Mouse (Mus musculus): ENCODE measurements around the gene Nrp2.

Gene Nrp2

DNA sequence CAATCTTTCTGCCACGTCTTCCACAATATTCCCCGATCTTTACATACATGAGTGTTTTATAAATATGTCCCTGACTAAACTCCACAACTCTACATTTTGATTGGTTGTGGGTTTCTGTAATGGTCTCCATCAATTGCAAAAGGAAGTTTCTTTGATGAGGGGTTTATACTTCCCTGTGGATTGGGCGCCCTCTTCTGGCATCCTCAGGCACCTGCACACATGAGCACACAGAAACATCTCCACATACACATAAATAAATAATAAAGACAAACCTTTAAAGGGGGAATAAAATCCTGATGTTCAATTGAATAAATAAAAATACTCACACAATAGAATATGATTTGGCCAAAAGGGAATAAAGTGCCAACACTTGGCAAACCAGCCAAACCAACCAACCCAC is 117.1 kb downstream of the Nrp2 start:
- peak; percentile 6 for DNase-seq (ENCODE audit: low read depth)

GRCm38 (mm10) chr1:62821509-62822398 is 118.7 kb downstream of the Nrp2 start:
- no peak for DNase-seq (ENCODE audit: low read depth)

- no peak for DNase-seq (ENCODE audit: low read depth)
These were observed 120.6 kb downstream of the Nrp2 start for GRCm38 (mm10) chr1:62823549-62824195.

- DNase-seq (ENCODE audit: low read depth): no peak
These were observed 123.0 kb downstream of the Nrp2 start for GRCm38 (mm10) chr1:62825822-62826765.

DNA sequence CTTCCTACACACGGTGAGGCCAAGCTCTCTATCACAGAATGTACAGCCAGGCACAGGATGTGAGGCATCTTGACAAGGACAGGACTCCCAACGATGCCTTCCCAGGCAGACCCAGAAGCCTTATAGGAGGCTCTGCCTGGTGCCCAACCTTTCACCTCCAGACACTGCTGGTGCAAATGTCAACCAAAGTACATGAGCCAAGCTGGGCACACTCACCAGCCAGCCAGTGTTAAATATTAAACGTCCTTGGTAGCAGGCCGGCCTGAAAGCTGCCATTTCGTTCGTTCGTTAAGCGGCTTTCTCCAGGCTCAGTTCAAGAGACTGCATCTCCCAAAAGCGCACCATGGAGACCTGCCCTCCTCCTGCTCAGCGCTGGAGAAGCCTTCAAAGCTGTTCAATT is 124.2 kb downstream of the Nrp2 start:
- DNase-seq (ENCODE audit: low read depth): no peak

DNA sequence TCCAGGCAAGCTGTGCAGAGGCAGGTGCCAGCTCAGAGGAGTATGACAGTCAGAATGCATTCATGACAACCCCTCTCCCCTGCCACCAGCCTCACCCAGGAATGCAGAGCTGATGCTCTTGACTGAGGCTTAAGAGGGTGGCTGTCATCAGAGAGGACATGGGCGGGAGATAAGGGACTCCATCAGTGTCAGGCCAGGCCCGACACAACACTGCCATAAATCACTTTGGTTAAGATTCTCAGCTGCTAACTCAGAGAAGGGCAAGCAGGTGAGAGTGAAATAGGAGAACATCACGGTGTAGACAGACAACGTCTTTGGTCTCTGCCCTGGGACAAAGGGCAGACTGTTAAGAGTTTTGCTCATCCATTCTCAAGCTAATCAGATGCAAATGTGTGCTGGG is 125.1 kb downstream of the Nrp2 start:
- DNase-seq (ENCODE audit: low read depth): no peak

- DNase-seq (ENCODE audit: low read depth): peak; percentile 1
These were observed 126.8 kb downstream of the Nrp2 start for GRCm38 (mm10) chr1:62829690-62830417.

DNA sequence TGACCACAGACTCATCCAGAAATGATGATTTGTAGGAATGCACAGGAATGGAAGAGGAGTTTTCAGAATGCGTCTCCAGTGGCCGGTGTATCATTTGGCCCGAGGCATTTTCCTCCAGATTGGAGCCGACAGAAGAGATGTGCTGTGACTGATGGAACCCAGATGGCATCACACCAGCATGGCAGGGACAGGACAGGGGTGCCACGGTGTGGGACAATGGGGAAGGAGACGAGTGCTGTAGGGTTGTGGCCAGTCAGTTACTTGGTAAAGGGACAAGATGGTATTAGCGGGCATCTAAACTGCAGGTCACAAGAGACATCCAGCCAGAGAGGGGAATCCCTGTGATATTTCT is 127.3 kb downstream of the Nrp2 start:
- DNase-seq (ENCODE audit: low read depth): no peak

GRCm38 (mm10) chr1:62831725-62832455 is 128.8 kb downstream of the Nrp2 start:
- DNase-seq (ENCODE audit: low read depth): no peak

DNA sequence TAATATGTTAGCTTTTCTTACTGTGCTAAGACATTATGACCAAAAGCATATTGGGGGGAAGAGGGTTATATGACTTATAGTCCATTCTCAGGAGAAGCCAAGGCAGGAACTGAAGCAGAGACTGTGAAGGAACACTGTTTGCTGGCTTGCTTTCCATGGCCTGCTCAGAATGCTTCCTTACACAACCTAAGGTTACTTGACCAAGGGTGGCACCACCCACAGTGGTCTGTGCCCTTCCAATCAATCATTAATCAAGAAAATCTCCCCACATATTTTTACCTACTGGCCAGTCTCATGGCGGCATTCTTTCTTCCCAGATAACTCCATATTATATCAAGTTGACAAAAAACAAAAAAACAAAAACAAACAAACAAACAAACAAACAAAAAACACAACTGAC is 130.3 kb downstream of the Nrp2 start:
- DNase-seq (ENCODE audit: low read depth): no peak

DNA sequence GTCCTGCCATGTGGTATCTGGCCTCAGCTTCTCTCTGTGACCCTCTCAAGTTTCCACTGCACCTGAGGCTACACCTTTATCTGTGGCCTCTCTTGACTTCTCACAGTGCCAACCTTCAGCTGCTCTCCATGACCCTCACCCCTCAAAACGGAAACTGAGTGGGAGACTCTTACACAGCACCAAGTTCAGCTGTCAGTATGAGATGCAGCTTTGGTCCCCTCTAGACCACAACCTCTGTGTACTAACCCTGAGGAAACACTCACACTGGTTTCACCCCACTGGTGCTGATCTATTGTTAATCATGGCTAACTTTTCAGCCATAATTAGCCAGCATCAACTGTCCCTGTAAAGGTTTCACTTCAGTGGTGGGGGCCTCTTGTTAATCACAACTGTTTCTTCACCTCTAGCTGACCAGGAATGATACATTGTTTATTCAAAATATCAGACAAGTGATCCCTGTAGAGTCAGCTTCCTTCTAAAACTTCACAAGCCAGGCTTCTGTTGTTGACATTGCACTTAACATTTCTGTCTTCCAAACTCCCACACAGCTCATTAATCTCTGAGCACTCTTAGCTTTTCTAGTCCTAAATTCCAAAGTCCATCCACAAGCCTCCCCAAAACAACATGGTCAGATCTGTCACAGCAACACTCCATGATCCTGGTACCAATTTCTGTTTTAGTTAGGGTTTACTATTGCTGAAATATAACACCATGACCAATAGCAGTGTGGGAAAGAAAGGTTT is 131.5 kb downstream of the Nrp2 start:
- DNase-seq (ENCODE audit: low read depth): no peak

DNA sequence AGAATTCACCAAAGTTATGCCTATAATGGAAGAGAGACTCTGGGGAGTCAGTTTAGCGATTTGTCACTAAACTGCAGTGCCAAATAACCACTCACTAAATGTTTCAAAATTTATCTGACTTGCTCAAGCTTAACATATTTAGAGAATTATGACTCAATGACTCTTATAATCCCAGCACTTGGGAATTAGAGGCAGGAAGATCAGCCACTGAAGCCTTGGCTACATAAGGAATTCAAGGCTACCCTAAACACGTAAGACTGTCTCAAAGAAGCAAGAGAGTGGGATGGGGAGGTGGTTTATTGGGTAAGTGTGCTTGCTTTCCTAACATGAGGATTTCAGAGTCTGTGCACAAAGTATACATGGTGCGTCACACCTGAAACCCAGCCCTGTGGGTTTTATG is 135.0 kb downstream of the Nrp2 start:
- DNase-seq (ENCODE audit: low read depth): no peak

GRCm38 (mm10) chr1:62838631-62839030 is 135.5 kb downstream of the Nrp2 start:
- DNase-seq (ENCODE audit: low read depth): no peak

DNA sequence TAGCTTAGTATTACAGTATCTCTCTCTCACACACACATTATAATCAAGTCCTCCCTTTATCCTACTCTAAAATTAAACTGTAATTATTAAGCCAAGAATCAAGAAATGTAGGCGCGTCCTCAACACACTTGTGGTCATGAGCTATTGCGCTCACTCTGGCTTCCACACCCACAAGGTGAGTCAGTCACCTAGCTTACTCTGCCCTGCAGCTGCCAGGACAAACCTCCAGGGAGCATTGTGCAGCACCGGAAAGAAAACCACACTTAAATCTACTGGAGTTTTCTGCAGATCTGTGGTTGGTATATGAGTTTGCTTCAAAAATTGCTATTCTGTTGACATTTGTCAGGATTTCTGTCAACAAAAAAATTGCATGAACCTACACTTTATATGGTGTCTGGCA is 140.1 kb downstream of the Nrp2 start:
- DNase-seq (ENCODE audit: low read depth): no peak

DNA sequence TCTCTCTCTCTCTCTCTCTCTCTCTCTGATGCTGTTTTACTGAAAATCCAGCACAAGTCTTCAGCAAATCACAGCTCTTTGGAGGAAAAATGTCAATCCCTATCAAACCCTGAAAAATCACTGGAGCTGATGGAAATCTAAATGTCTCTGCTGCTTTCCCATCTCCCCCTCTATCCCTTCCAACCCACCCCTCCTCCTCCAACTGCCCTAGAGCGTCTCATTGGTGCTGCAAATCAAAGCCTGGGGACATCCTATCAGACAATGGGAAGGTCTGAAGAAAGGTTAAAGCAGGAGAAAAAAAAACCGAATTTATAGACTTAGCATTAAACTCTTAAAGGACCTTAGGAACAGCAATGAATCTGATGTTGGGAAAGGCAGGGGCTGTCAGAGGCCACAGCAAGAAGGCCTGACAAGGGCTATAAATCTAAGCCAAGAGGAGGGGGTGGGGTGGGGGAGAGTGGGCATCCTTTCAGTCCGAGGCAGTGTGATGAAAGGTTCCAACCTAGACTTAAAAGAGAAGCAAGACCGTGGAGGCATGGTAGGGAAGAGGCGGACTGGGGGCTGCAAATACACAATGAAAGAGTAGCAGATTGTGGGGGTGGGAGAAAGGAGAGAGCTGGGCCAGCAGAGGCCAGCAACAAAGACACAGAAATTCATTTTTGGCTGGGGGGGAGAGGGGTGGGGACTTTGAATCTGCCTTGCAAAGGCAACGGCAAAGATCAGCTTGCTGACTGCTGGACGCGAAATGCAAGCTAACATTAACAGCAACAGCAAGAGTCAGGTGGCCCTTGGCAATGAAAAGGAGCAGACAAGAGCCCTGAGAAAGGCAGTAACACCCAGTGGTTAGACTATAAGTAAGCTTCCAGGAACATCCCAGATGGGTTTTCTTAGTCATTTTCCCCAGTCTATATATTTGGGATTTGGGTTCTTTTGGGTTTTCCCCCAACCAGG is 148.2 kb downstream of the Nrp2 start:
- no peak for DNase-seq (ENCODE audit: low read depth)

DNA sequence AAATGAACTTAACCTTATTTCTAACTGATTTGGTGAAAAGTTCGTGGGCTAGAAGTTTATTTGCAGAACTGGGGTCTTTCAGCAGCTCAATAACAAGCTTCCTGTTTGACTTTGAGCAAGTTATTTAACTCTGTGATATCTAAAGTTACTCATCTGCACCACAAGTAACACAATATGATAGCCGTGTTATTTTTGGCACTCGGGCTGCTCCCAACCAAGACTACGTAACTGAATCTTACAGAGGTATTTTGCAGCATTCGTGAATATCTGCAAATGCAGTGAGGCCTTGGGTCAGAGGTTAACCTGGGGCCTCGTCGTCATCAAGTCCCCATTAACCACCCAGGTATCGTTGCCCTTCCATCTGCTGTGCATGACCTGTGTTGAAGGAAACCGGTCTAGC is 150.3 kb downstream of the Nrp2 start:
- no peak for DNase-seq (ENCODE audit: low read depth)

GRCm38 (mm10) chr1:62853996-62854395 is 150.9 kb downstream of the Nrp2 start:
- DNase-seq (ENCODE audit: low read depth): no peak

DNA sequence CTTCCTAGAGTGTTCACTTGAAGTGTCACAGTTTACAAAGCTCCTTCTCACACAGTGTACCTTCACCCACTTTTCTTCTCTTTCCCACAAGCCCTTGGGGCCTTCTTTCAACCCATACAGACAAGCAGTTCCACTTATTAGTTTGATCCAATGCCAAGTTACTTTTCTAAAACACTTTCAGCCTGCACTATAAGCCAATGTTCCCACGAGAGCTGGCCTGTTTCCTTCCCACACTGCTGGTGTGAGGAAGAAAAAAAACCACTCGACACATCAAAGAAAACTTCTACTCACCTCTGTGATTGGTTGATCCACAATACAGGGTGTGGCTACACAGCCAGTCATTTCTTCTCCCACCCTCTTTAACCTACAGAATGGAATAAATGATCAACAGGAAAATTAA is 156.0 kb downstream of the Nrp2 start:
- DNase-seq (ENCODE audit: low read depth): no peak

- no peak for DNase-seq (ENCODE audit: low read depth)
These were observed 156.6 kb downstream of the Nrp2 start for GRCm38 (mm10) chr1:62859556-62860300.
